Mouse (Mus musculus) midbrain, embryonic 13.5 days (tissue): ENCODE measurements around the gene Efcab5. TPM values are rescaled to one million over a fixed set of nuclear protein-coding genes. Genes with fewer than 3 reads are reported as not detected.

Source experiments
- ATAC-seq: fragments of 200-750 bp; cut with Nextera tagmentation; 2 replicates; pipeline ENCODE4 v1.8.0; 2017; ENCODE audit warnings: mild to moderate bottlenecking, moderate TSS enrichment, moderate library complexity
- H3K27ac ChIP-seq: fragments of 300-500 bp; sonication (generic); 2 replicates; pipeline ENCODE4 v1.5.1; 2015; ENCODE audit warnings: inconsistent platforms, mild to moderate bottlenecking, moderate library complexity
- H3K27me3 ChIP-seq: fragments of 300-500 bp; sonication (generic); 2 replicates; pipeline ENCODE4 v1.6.1; 2015; ENCODE audit warnings: mild to moderate bottlenecking, inconsistent platforms
- H3K36me3 ChIP-seq: fragments of 300-500 bp; sonication (generic); 2 replicates; pipeline ENCODE4 v1.6.1; 2015; ENCODE audit warnings: mild to moderate bottlenecking, inconsistent platforms
- H3K4me1 ChIP-seq: fragments of 300-500 bp; sonication (generic); replicated peaks from 2 replicates; pipeline ENCODE4 v1.6.1; 2015; ENCODE audit warnings: inconsistent platforms
- H3K4me2 ChIP-seq: fragments of 300-500 bp; sonication (generic); replicated peaks from 2 replicates; pipeline ENCODE4 v1.6.1; 2015; ENCODE audit warnings: moderate library complexity, mild to moderate bottlenecking, inconsistent platforms
- H3K4me3 ChIP-seq: fragments of 300-500 bp; sonication (generic); replicated peaks from 2 replicates; pipeline ENCODE4 v1.5.1; 2015; ENCODE audit warnings: mild to moderate bottlenecking, inconsistent platforms
- H3K9ac ChIP-seq: fragments of 300-500 bp; sonication (generic); replicated peaks from 2 replicates; pipeline ENCODE4 v1.6.1; 2015; ENCODE audit warnings: mild to moderate bottlenecking, inconsistent platforms
- H3K9me3 ChIP-seq: fragments of 300-500 bp; sonication (generic); 2 replicates; pipeline ENCODE4 v1.6.1; 2016; ENCODE audit warnings: mild to moderate bottlenecking, inconsistent platforms
- WGBS: fragments of 180-500 bp; shearing (Covaris S2); methylation state at CpG from one replicate; pipeline ENCODE4 v1.1.7; 2015; 5-methylcytosine and 5-hydroxymethylcytosine counted together
- polyA plus RNA-seq: library from polyadenylated mRNA; unstranded; fragments of >200 nt; fragmentation: Nextera tagmentation; extraction: Ambion mirVana; gene quantifications from 2 replicates; pipeline ENCODE4 v1.2.1, GENCODE M21; 2015

The Efcab5 gene
- polyA plus RNA-seq = 0.73 and 1.1 TPM in 2 replicates

DNA sequence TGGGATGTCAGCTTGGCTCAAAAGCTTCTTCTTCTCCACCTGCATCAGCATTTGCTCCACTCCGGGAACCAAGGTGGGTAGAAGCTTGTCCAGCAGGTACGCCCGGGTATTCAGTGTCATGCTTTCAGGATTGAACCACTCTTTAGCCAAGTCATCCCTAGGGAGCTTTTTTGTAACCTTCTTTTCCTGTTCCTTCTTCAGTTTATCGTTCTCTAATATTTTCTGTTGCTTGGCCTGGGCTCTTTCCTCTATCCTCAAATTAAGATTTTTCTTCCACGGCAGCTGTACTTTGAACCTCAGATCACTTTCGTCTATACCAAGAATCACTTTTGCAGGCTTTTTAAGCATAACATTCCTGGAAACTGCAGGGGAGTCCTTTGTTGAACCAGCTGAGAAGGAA lies at the start of gene Efcab5:
Efcab5 (minus strand) TSS at position 101 of the 400 bp plus-strand sequence.
- Histone ChIP-seq H3K36me3 (no peaks in the 10 kb centered on the region), H3K4me3 (no peak within 1 kb of the TSS), H3K27me3 (peaks cover 31% of the 10 kb centered on the region), H3K9ac (no peak within 1 kb of the TSS), H3K4me2 (no peak within 1 kb of the TSS), H3K27ac (no peak within 1 kb of the TSS), H3K9me3 (no peaks in the 10 kb centered on the region), H3K4me1 (peaks cover 6% of the 10 kb centered on the region)
- 87% methylated on average over 6 of the region's 6 CpGs for WGBS
- ATAC-seq = no peak

GRCm38 (mm10) chr11:77235267-77235666 lies 46.5 kb upstream of the Efcab5 start:
- 98% methylated on average over 1 of the region's 1 CpGs for WGBS
- Histone ChIP-seq H3K27me3 (no peaks in the 10 kb centered on the region), H3K4me1 (no peaks in the 10 kb centered on the region), H3K36me3 (no peaks in the 10 kb centered on the region), H3K27ac (no peak overlapping the region), H3K9me3 (no peaks in the 10 kb centered on the region), H3K4me3 (no peak overlapping the region), H3K4me2 (no peak overlapping the region), H3K9ac (no peak overlapping the region)
- ATAC-seq = no peak

- no peak overlapping the region for H3K4me3 ChIP-seq
- no peaks in the 10 kb centered on the region for H3K9me3 ChIP-seq
- no peak overlapping the region for H3K4me2 ChIP-seq
- H3K9ac ChIP-seq = no peak overlapping the region
- H3K27ac ChIP-seq = no peak overlapping the region
- ATAC-seq = no peak
- H3K27me3 ChIP-seq = no peaks in the 10 kb centered on the region
- H3K4me1 ChIP-seq = no peaks in the 10 kb centered on the region
- WGBS = 93% methylated on average over 2 of the region's 2 CpGs
- no peaks in the 10 kb centered on the region for H3K36me3 ChIP-seq
Observed at GRCm38 (mm10) chr11:77231514-77231913, 42.7 kb upstream of the Efcab5 start.

DNA sequence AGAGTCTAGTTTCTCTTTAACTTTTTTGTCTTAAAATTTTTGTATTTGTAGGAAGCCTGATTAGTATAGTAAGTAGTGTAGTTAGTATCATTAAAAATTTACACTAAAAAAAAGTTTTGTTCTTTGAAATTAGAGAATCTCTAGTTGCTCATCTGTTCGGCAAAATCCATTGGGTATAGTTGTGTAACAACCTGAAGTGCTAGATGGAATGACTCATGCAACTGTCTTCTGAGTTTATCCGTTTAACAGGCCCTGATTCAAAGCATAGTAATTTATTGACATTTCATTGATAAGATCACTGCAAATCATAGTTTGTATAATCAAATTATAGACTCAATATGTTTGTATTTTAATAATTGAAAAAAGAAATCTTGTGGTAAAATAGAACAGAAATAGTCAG lies 42.0 kb upstream of the Efcab5 start:
- WGBS = 93% methylated on average over 2 of the region's 2 CpGs

DNA sequence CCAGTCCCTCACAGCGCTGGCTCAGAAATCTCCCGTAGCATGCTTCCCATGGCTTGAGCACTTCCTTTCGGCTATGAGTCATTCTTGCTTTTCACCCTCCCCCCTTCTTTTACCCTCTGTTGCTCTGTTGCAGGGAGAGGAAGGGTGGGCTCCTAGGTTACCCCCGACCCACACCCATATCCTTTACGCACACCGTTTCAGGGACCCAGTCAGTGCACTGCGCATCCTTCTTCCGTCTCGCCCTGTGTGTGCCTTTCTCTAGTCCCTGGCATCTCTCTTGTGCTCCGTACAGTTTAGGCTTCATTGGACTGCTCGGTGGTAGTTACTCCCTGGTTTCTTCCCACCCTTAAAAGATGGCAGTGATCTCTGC lies 28.0 kb upstream of the Efcab5 start:
- peak overlapping the region; percentile 84 for H3K4me2 ChIP-seq
- H3K4me3 ChIP-seq = peak overlapping the region; percentile 80
- H3K27me3 ChIP-seq = no peaks in the 10 kb centered on the region
- peaks cover 28% of the 10 kb centered on the region for H3K4me1 ChIP-seq
- 1% methylated on average over 11 of the region's 11 CpGs for WGBS
- no peaks in the 10 kb centered on the region for H3K9me3 ChIP-seq
- peak; percentile 84 for ATAC-seq
- H3K27ac ChIP-seq = peak overlapping the region; percentile 99
- H3K36me3 ChIP-seq = no peaks in the 10 kb centered on the region
- H3K9ac ChIP-seq = peak overlapping the region; percentile 95

More for the DNA sequence above, 42.0 kb upstream of the Efcab5 start:
- no peak overlapping the region for H3K4me2 ChIP-seq
- no peak overlapping the region for H3K9ac ChIP-seq
- no peaks in the 10 kb centered on the region for H3K27me3 ChIP-seq
- 0 out of 2 replicates have a peak, but pooled peaks cover 2% of the 10 kb centered on the region for H3K36me3 ChIP-seq
- H3K27ac ChIP-seq = no peak overlapping the region
- H3K4me3 ChIP-seq = no peak overlapping the region
- H3K9me3 ChIP-seq = no peaks in the 10 kb centered on the region
- H3K4me1 ChIP-seq = no peaks in the 10 kb centered on the region
- ATAC-seq = no peak

DNA sequence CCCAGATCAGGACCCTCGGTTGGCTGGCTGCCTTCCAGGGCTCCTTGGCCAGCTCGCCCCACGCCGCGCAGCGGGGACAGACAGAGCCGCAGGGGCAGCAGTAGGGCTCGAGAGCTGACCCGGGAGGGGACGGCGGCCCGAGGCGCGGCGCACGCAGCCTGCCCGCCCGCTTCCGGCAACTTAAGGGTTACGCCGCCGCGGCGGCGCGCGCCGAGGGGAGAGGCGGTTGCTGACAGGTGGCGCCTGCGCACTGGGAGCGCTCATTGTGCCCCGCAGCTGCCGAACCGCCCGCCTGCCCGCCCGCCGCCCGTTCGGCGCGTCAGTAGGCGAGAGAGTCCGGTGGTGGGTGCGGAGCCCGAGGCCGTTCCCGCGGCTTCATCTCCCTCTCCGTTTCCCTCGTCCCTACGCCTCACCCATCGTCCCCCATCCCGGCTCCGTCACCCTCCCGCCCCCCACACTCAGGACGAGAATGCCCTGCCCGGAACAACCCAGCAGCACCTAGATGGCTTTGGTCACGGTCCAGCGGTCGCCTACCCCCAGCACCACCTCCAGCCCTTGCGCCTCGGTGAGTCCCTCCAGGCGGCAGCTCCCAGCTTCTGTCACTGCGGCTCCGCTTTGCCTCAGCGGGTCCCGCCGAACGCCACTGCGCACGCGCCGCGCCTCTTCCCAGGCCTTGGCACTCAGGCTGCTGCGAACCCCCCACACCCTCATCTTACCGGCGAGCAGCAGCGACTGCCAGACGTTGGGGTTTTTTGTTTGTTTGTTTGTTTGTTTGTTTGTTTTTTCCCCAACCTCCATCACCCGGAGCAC lies 27.4 kb upstream of the Efcab5 start, which contains the start of gene Ssh2:
Ssh2 (plus strand) TSS at position 337 of the 810 bp plus-strand sequence.
- Histone ChIP-seq H3K9me3 (no peaks in the 10 kb centered on the region), H3K4me1 (peaks cover 28% of the 10 kb centered on the region), H3K27me3 (no peaks in the 10 kb centered on the region), H3K9ac (peak within 1 kb of the TSS; percentile 95), H3K4me3 (peak within 1 kb of the TSS; percentile 80), H3K27ac (peak within 1 kb of the TSS; percentile 99), H3K4me2 (peak within 1 kb of the TSS; percentile 84), H3K36me3 (no peaks in the 10 kb centered on the region)
- peak; percentile 91 for ATAC-seq
- WGBS = 0% methylated on average over 62 of the region's 82 CpGs

- Histone ChIP-seq H3K9me3 (no peaks in the 10 kb centered on the region), H3K4me1 (peaks cover 28% of the 10 kb centered on the region), H3K4me3 (peak overlapping the region; percentile 80), H3K36me3 (no peaks in the 10 kb centered on the region), H3K27ac (peak overlapping the region; percentile 99), H3K4me2 (peak overlapping the region; percentile 84), H3K27me3 (0 out of 2 replicates have a peak, but pooled peaks cover 2% of the 10 kb centered on the region), H3K9ac (peak overlapping the region; percentile 95)
- WGBS = 1% methylated on average over 11 of the region's 11 CpGs
- ATAC-seq = peak; percentile 53
Observed at GRCm38 (mm10) chr11:77215483-77215882, 26.7 kb upstream of the Efcab5 start.

- WGBS = 4% methylated on average over 1 of the region's 1 CpGs
Observed at GRCm38 (mm10) chr11:77214755-77215154, 26.0 kb upstream of the Efcab5 start.

GRCm38 (mm10) chr11:77214142-77214692 lies 25.4 kb upstream of the Efcab5 start:
- peaks cover 28% of the 10 kb centered on the region for H3K4me1 ChIP-seq
- H3K27ac ChIP-seq = no peak overlapping the region
- ATAC-seq = no peak
- WGBS = 95% methylated on average over 1 of the region's 1 CpGs
- no peak overlapping the region for H3K4me2 ChIP-seq
- H3K27me3 ChIP-seq = 0 out of 2 replicates have a peak, but pooled peaks cover 2% of the 10 kb centered on the region
- no peaks in the 10 kb centered on the region for H3K36me3 ChIP-seq
- no peaks in the 10 kb centered on the region for H3K9me3 ChIP-seq
- H3K4me3 ChIP-seq = no peak overlapping the region
- H3K9ac ChIP-seq = no peak overlapping the region

More at GRCm38 (mm10) chr11:77214755-77215154, 26.0 kb upstream of the Efcab5 start:
- H3K36me3 ChIP-seq = no peaks in the 10 kb centered on the region
- peak overlapping the region; percentile 84; the same call in 1 of the 2 replicates for H3K4me2 ChIP-seq
- H3K9me3 ChIP-seq = no peaks in the 10 kb centered on the region
- ATAC-seq = peak; percentile 55
- no peak overlapping the region for H3K9ac ChIP-seq
- H3K27ac ChIP-seq = no peak overlapping the region
- H3K27me3 ChIP-seq = 0 out of 2 replicates have a peak, but pooled peaks cover 2% of the 10 kb centered on the region
- H3K4me1 ChIP-seq = peaks cover 28% of the 10 kb centered on the region
- peak overlapping the region; percentile 80; the same call in 1 of the 2 replicates for H3K4me3 ChIP-seq

GRCm38 (mm10) chr11:77200703-77201102 lies 11.9 kb upstream of the Efcab5 start:
- H3K9me3 ChIP-seq = no peaks in the 10 kb centered on the region
- no peak overlapping the region for H3K27ac ChIP-seq
- H3K36me3 ChIP-seq = no peaks in the 10 kb centered on the region
- H3K4me2 ChIP-seq = no peak overlapping the region
- H3K9ac ChIP-seq = no peak overlapping the region
- WGBS = 100% methylated on average over 1 of the region's 1 CpGs
- H3K4me3 ChIP-seq = no peak overlapping the region
- ATAC-seq = no peak
- H3K27me3 ChIP-seq = peaks cover 18% of the 10 kb centered on the region
- no peaks in the 10 kb centered on the region for H3K4me1 ChIP-seq

GRCm38 (mm10) chr11:77199636-77200035 lies 10.9 kb upstream of the Efcab5 start:
- 45% methylated on average over 4 of the region's 4 CpGs for WGBS
- H3K4me2 ChIP-seq = no peak overlapping the region

More at GRCm38 (mm10) chr11:77199636-77200035, 10.9 kb upstream of the Efcab5 start:
- H3K36me3 ChIP-seq = no peaks in the 10 kb centered on the region
- H3K9me3 ChIP-seq = no peaks in the 10 kb centered on the region
- no peaks in the 10 kb centered on the region for H3K4me1 ChIP-seq
- no peak overlapping the region for H3K9ac ChIP-seq
- no peak for ATAC-seq
- no peak overlapping the region for H3K27ac ChIP-seq
- H3K27me3 ChIP-seq = peaks cover 28% of the 10 kb centered on the region
- H3K4me3 ChIP-seq = no peak overlapping the region
